Mouse (Mus musculus) cerebellum, adult 2 months (tissue): Measurements from ENCODE around the gene Unc5b.

Experiments
- CTCF ChIP-seq: fragments of 200-500 bp; IDR thresholded peaks from 2 replicates; pipeline ENCODE4 v1.5.1; 2011; ENCODE audit warnings: low read depth, mild to moderate bottlenecking, control low read depth, low read length, moderate library complexity, borderline replicate concordance; ENCODE audit not compliant: insufficient read depth
- POLR2A ChIP-seq: fragments of 200-500 bp; IDR thresholded peaks from 2 replicates; pipeline ENCODE4 v1.6.1; 2011; ENCODE audit warnings: low read length, control low read depth, borderline replicate concordance; ENCODE audit not compliant: insufficient read depth

- TF ChIP-seq CTCF = no peak
- TF ChIP-seq POLR2A = no peak
These were observed 30.0 kb downstream of the Unc5b start for GRCm38 (mm10) chr10:60801168-60801897.
